Mouse (Mus musculus): Measurements from ENCODE around the gene Malsu1.

The Malsu1 gene

GRCm38 (mm10) chr6:49073304-49074116 is at the start of gene Malsu1:
Gene Malsu1 (plus strand): TSS chr6:49073795.
- peak; percentile 89 to 95 for DNase-seq (ENCODE audit: low spot score in 2 of 2)

DNA sequence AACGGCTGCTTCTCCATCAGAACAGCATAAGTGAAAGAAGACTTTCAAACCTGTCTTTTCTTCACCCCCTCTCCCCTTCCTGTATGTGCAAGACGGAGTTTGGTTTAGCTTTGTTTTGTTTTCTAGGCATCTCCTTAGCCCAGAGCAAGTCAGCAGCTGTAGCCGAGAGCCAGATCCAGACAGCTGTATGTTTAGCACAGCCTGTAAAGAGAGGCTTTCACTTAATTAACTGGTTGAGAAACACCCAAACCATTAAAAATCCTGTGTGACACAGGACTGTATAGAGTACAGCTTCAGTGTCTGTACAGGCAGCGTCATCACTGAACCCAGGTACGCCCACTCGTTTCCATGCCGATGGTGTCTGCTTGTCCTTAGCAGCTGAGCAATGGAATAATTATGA is 48.3 kb upstream of the Malsu1 start:
- DNase-seq (ENCODE audit: low spot score in 2 of 2) = no peak

DNA sequence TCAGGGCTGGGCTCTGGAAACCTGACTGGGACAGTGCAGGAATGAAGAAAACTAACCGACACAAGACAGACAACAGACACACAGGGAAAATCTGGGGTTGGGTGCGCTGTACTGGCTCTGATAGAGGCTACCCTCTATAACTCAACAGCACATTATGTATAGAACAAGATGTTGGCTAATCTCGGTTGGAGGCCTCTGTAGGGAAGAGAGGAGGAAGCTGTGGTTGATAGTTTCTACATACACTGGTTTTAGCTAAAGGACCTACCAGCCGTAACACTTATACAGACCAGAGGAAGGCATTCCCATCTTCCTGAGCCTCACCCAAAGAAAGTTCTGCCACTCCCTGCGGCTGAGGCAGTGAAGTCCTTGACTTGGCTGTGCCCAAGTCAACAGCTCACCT is 47.1 kb upstream of the Malsu1 start:
- no peak for DNase-seq (ENCODE audit: low spot score in 2 of 2)

DNA sequence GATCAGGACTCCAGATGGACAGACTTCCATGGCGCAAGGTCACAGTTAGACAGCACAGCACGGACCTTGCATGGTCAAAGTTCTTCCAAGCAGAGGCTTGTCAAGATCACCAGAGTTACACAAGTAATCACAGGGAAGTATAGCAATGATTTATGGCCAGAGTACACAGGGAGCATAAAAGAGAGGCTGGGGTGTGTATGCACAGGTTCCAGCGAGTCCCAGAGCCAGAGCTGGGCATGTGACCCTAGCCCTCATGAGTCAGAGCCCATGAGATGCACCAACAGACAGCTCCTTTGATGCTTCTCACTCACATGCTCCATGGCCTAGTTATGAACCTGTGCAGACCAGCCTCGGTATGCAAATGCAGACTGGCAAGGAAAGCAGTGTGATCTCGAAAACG is 45.6 kb upstream of the Malsu1 start:
- DNase-seq (ENCODE audit: low spot score in 2 of 2) = peak in 1 of 2 experiments; percentile 26

- DNase-seq (ENCODE audit: low spot score in 2 of 2) = no peak
Observed at GRCm38 (mm10) chr6:49028708-49029107, 44.9 kb upstream of the Malsu1 start.

DNA sequence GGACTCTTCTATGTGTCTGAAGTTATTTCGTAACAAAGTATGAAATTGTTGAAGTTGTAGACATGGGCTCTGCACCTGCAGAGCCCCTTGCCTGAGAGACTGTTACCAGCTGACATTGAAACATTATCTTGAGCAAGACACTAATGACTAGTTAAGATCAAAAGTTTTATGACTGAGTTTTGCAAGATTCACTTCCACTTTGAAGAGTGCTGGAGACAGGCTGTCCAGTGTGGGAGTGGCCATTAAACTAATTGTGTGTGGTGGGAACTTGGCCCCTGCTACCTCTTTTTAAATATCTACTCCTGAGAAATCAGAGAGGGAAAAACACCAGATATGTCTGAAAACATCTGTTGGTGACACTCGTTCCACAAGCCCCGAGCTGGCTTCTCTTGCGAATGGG is 42.4 kb upstream of the Malsu1 start:
- no peak for DNase-seq (ENCODE audit: low spot score in 2 of 2)

- no peak for DNase-seq (ENCODE audit: low spot score in 2 of 2)
Observed at GRCm38 (mm10) chr6:49032783-49033182, 40.8 kb upstream of the Malsu1 start.

- DNase-seq (ENCODE audit: low spot score in 2 of 2) = no peak
Observed at GRCm38 (mm10) chr6:49036275-49037267, 37.0 kb upstream of the Malsu1 start, which contains the start of gene Gpnmb. Gene Gpnmb (plus strand): TSS chr6:49036546.

GRCm38 (mm10) chr6:49037268-49037662 is 36.3 kb upstream of the Malsu1 start:
- no peak for DNase-seq (ENCODE audit: low spot score in 2 of 2)

GRCm38 (mm10) chr6:49039470-49040180 is 34.0 kb upstream of the Malsu1 start:
- DNase-seq (ENCODE audit: low spot score in 2 of 2) = peak; percentile 39 to 72

DNA sequence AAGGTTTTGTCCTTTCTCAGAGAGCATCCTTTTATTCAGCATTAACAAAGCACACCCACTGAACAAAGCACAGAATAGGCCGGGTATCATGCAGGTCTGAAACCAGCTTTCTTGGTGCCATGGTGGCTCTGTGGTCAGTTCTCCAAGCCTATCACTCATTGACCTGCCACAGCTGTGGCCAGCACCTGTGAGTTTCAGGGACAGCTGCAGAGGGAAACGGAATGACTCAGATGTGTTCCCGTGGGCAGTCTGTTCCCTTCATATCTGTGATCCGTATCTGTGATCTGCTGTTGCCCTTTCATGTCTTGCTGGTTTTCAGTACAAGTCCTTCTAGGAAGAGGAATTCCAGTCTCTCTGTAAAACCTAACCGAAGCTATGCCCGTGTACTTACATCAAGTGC is 27.1 kb upstream of the Malsu1 start:
- no peak for DNase-seq (ENCODE audit: low spot score in 2 of 2)

GRCm38 (mm10) chr6:49046976-49047375 is 26.6 kb upstream of the Malsu1 start:
- DNase-seq (ENCODE audit: low spot score in 2 of 2) = no peak

- DNase-seq (ENCODE audit: low spot score in 2 of 2) = no peak
Observed at GRCm38 (mm10) chr6:49047848-49048247, 25.7 kb upstream of the Malsu1 start.

GRCm38 (mm10) chr6:49048395-49048794 is 25.2 kb upstream of the Malsu1 start:
- no peak for DNase-seq (ENCODE audit: low spot score in 2 of 2)

GRCm38 (mm10) chr6:49050677-49051410 is 22.8 kb upstream of the Malsu1 start:
- no peak for DNase-seq (ENCODE audit: low spot score in 2 of 2)

DNA sequence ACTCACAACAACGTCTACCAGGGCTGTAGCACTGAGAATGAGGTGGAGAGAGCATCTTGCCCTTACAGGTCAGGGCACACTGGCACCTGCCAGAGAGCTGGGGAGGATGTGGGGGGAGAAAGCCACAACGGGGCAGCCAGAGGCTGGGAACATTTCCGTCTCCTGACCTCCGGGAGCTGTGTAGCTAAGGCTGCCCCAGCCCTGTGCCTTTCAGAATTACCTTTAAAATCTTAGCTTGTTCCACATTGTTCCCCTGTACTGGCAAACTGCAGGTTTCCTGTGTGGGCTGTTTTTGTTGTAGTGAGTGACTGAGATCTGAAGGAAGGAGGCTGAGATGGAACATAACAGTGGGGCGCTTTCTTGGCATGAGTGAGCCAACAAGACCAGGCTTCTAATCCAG is 21.4 kb upstream of the Malsu1 start:
- no peak for DNase-seq (ENCODE audit: low spot score in 2 of 2)

- DNase-seq (ENCODE audit: low spot score in 2 of 2) = no peak
Observed at GRCm38 (mm10) chr6:49055256-49055733, 18.3 kb upstream of the Malsu1 start.

GRCm38 (mm10) chr6:49056009-49056408 is 17.6 kb upstream of the Malsu1 start:
- DNase-seq (ENCODE audit: low spot score in 2 of 2) = no peak

DNA sequence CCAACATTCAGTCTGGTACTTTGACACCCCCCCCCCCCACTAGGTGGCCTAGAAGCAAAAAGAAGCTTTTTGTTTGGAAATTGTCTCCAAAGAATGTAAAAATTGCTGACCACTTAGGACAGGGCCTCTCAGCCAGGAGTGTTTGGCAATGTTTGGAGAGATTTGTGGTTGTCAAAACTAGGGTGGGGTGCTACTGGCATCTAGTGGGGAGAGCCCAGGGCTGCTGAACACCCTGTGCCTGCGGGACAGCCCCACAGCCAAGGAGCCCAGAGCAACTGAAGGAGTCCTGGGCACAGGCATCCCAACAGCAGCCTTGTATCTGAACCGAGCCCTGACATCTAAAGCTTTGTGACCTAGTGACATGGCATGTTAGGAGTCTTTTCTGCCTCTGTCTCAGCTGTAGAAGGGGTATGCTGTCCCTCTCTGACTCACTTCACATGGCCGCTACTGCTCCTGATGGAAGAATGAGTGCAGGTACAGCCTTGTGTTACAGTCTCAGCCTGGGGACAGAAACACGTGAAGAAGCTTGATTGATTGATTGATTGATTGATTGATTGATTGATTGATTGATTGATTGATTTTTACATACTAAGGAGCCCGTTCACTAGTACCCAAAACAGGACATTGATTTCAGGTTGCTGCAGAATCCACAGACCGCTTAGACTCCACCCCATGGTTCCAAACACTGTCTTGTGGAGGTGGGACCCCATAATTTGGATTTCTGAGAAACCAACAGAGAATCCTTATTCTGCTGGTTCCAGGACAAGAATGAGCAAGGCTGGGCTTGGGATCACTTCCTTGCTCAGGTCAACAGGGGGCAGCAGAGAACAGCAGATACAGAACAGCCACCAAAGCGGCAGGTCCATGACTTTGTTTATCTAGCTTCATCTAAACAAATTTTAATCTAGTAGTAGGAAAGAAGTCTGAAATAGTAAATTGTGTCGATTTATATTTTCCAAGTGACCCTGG is 16.3 kb upstream of the Malsu1 start:
- peak in 1 of 2 experiments; percentile 34 for DNase-seq (ENCODE audit: low spot score in 2 of 2)

- DNase-seq (ENCODE audit: low spot score in 2 of 2) = no peak
Observed at GRCm38 (mm10) chr6:49068361-49068760, 5.2 kb upstream of the Malsu1 start.

Measured in urinary bladder, postnatal 4 days (tissue).